Mouse (Mus musculus): ENCODE results near the gene Icosl. TPM values are rescaled to one million over a fixed set of nuclear protein-coding genes. Genes with fewer than 3 reads are reported as not detected.
"Not testable (repeated sequence)": the region's sequence is repeated elsewhere in the genome, so short reads cannot be mapped to it uniquely, and the experiment has no call there.

The Icosl gene
- polyA plus RNA-seq, 1 experiment from 2014 or later, result 3.9 TPM

DNA sequence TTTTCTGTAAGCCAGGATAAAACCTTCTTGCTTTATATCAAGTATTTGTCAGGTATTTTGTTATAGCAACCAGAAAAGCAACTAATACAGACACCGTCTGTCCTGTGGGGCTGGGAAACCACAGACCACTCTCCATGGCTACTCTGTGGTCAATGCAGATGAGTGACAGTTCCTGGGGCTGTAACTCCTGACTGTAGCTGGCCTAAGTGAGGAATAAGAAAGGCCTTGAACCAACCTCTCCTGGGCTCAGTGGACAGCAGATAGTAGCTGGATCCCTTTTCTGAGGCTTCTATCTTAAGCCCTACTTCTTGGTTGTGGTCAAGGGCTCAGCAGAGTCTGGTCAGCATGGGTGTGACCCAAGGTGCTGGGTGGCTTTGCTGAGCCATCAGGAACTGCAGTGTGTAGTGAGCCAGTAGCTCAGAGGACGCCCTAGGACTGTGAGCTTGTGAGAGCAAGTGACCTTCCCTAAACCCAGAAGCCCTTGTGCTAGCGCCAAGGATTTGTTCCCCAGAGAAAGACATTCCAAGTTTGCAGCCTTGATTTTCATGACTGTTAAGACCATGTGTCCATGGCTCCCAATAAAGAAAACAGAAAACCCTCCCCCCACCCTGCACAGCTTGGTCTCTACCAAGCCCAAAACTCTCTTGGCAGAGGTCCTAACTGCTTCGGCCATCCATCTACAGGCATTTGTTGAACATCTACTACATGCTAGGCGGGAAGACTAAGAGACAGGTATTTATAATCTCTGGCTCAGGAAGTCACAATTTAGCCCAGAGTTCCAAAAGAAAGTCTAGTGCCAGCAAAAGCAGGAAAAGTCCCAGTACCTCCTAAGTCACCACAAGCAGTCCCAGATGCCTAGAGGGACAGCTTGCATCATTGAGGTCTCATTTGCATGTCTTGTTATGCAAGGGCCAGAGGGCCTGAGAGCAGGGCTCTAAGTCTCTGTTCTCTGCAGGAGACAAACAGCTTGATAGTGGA lies 27.1 kb downstream of the Icosl start:
- DNase-seq (ENCODE audit: low spot score), result no peak
- H3K27me3 ChIP-seq (replicated peaks; ENCODE audit: control insufficient read depth, insufficient read depth, low read length), result no peaks in the 10 kb centered on the region
- WGBS, result 81% methylated on average over 5 of the region's 5 CpGs
- no peak for ATAC-seq (replicated peaks; ENCODE audit: low FRiP score, low TSS enrichment, low read depth)
- H3K9me3 ChIP-seq (ENCODE audit: control insufficient read depth, low read length), result no peaks in the 10 kb centered on the region
- H3K27ac ChIP-seq (ENCODE audit: low read depth), result no peak overlapping the region
- no peaks in the 10 kb centered on the region for H3K36me3 ChIP-seq (ENCODE audit: control insufficient read depth, insufficient read depth, low read length)
- H3K4me1 ChIP-seq (replicated peaks; ENCODE audit: control insufficient read depth, insufficient read depth, low read length), result peaks cover 3% of the 10 kb centered on the region; the same call in 1 of the 2 replicates
- H3K9ac ChIP-seq (ENCODE audit: low read length), result no peak overlapping the region
- no peak overlapping the region for H3K4me2 ChIP-seq (ENCODE audit: low read length)
- H3K4me3 ChIP-seq (ENCODE audit: low read depth, low read length), result no peak overlapping the region

DNA sequence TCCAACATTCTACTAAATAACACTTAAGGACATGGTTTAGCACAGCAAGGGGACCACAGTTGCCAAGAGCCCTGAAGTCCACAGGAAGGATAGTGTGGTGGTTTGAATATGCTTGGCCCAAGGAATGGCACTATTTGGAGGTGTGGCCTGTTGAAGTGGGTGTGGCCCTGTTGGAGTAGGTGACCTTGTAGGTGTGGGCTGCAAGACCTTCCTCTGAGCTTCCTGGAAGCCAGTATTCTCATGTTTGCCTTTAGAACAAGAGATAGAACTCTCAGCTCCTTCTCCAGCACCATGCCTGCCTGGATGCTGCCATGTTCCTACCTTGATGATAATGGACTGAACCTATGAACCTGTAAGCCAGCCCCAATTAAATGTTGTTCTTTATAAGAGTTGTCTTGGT lies 30.8 kb downstream of the Icosl start:
- not testable (repeated sequence) for H3K9ac ChIP-seq (ENCODE audit: low read length); H3K27me3 ChIP-seq (replicated peaks; ENCODE audit: control insufficient read depth, insufficient read depth, low read length); H3K27ac ChIP-seq (ENCODE audit: low read depth); H3K4me3 ChIP-seq (ENCODE audit: low read depth, low read length); ATAC-seq (replicated peaks; ENCODE audit: low FRiP score, low TSS enrichment, low read depth); H3K4me1 ChIP-seq (replicated peaks; ENCODE audit: control insufficient read depth, insufficient read depth, low read length); H3K4me2 ChIP-seq (ENCODE audit: low read length); H3K36me3 ChIP-seq (ENCODE audit: control insufficient read depth, insufficient read depth, low read length); H3K9me3 ChIP-seq (ENCODE audit: control insufficient read depth, low read length); DNase-seq (ENCODE audit: low spot score)

DNA sequence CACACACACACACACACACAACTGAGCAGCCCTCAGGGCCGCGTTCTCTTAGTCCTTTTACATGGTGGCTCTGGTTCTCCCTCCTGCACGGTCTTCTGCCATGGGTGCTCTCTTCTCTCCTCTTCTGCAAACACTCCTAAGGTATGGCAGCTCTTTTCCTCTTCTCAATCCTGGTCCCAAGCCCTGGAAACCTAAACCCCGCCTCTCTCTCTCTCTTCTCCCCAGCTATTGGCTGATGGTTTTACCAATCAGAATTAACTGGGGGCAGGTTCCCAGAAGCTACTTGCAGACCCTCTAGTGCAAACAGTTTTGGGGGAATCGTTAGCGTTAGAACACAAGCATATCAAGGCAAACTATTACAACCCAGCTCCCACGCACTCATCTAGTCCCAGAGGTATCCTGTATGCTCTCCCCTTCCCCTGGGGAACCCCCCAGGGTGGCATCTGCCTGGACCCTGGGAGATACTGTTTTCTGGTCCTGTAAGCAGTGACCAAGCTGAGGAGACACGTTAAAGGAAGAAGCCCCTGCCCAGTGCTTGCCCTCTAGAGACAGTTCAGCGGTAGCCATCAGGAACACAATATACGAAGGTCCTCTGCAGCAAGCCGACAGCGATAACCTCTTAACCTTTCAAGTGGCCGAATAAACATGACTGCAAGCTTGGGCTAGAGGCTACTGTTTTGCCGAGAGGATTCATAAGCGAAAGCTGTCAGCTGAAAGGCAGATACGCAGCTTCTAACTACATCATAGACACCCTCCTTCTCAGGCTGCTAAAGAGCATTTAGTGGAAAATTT lies 32.1 kb downstream of the Icosl start:
- no peaks in the 10 kb centered on the region for H3K27me3 ChIP-seq (replicated peaks; ENCODE audit: control insufficient read depth, insufficient read depth, low read length)
- peaks cover 11% of the 10 kb centered on the region; the same call in 1 of the 2 replicates for H3K4me1 ChIP-seq (replicated peaks; ENCODE audit: control insufficient read depth, insufficient read depth, low read length)
- DNase-seq (ENCODE audit: low spot score) (peak; percentile 61), ATAC-seq (replicated peaks; ENCODE audit: low FRiP score, low TSS enrichment, low read depth) (peak; percentile 66)
- no peaks in the 10 kb centered on the region for H3K36me3 ChIP-seq (ENCODE audit: control insufficient read depth, insufficient read depth, low read length)
- peak overlapping the region; percentile 18; the same call in 1 of the 2 replicates for H3K9ac ChIP-seq (ENCODE audit: low read length)
- peak overlapping the region; percentile 21 for H3K4me3 ChIP-seq (ENCODE audit: low read depth, low read length)
- no peaks in the 10 kb centered on the region for H3K9me3 ChIP-seq (ENCODE audit: control insufficient read depth, low read length)
- H3K27ac ChIP-seq (ENCODE audit: low read depth), result no peak overlapping the region
- H3K4me2 ChIP-seq (ENCODE audit: low read length), result peak overlapping the region; percentile 52
- WGBS, result 11% methylated on average over 16 of the region's 16 CpGs

DNA sequence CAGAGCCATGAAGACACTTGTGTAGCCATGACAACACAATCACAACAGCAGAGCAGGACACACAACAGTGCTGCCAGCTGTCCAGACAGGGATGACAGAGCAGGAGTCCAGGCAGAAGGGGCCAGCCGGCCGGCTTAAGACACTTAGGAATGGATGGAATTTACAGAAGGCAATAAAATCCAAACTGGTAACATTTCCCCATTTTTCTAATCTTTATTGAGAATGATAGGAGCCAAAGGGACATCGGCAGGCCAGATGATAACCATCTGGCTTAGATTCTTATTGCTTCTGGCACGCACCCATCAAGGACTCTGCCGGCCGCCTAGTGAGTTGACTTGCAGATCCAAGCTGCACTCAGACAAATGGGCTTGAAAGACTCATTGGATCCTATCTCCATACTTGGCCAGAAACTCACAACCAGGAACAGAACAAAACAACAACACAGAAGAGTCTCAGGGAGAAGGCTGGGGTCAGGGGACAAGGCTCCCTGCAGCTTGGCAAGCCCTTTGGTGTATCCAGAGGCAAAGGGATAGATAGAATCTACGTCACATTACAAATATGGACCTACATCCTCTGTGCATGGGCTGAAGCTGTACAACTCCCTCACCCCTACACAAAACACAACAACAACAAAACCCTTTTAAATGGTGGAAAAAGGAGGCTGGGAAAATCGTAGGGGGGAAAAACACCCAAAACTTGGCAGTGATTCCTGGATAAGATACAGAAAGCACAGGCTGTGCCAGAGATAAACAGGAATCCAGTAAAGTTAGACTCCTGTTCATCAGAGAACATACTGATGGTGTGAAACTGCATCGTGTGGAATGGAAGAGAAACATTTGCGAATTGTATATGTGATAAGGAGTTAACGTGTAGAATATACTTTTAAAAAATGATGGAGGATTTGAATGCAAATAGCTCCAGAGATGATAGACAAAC lies 35.7 kb downstream of the Icosl start:
- Histone ChIP-seq H3K27ac (ENCODE audit: low read depth) (0 out of 2 replicates have a peak overlapping the region, but pooled peaks have one; percentile 47), H3K4me2 (ENCODE audit: low read length) (no peak overlapping the region), H3K27me3 (replicated peaks; ENCODE audit: control insufficient read depth, insufficient read depth, low read length) (no peaks in the 10 kb centered on the region), H3K4me3 (ENCODE audit: low read depth, low read length) (no peak overlapping the region), H3K4me1 (replicated peaks; ENCODE audit: control insufficient read depth, insufficient read depth, low read length) (peaks cover 11% of the 10 kb centered on the region; the same call in 1 of the 2 replicates), H3K9me3 (ENCODE audit: control insufficient read depth, low read length) (0 out of 2 replicates have a peak, but pooled peaks cover 4% of the 10 kb centered on the region), H3K9ac (ENCODE audit: low read length) (no peak overlapping the region), H3K36me3 (ENCODE audit: control insufficient read depth, insufficient read depth, low read length) (no peaks in the 10 kb centered on the region)
- DNase-seq (ENCODE audit: low spot score) (no peak), ATAC-seq (replicated peaks; ENCODE audit: low FRiP score, low TSS enrichment, low read depth) (peak; percentile 70; the same call in 1 of the 2 replicates)
- 40% methylated on average over 11 of the region's 11 CpGs for WGBS

DNA sequence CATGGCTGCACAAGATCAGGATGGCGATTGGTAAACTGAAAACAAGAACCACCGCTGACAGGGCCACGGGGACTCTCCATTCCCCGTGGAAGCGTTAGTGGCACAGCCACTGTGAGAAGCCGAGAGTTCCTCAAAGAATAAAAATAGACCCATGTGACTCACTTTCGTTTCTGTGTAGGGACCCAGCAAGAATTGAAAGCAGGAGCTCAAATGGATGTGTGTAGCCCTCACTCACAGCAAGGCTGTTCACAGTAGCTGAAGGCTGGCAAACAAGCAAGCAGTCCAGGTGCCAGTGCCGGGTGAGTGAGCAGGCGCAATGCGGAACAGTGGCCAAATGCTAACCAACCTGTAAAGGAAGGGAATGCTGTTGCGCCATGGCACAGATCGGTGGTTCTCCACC lies 36.4 kb downstream of the Icosl start:
- ATAC-seq (replicated peaks; ENCODE audit: low FRiP score, low TSS enrichment, low read depth) (no peak), DNase-seq (ENCODE audit: low spot score) (no peak)
- no peak overlapping the region for H3K27ac ChIP-seq (ENCODE audit: low read depth)
- no peak overlapping the region for H3K4me2 ChIP-seq (ENCODE audit: low read length)
- no peak overlapping the region for H3K9ac ChIP-seq (ENCODE audit: low read length)
- WGBS, result 84% methylated on average over 12 of the region's 12 CpGs
- H3K36me3 ChIP-seq (ENCODE audit: control insufficient read depth, insufficient read depth, low read length), result no peaks in the 10 kb centered on the region
- H3K9me3 ChIP-seq (ENCODE audit: control insufficient read depth, low read length), result 0 out of 2 replicates have a peak, but pooled peaks cover 4% of the 10 kb centered on the region
- no peak overlapping the region for H3K4me3 ChIP-seq (ENCODE audit: low read depth, low read length)
- peaks cover 11% of the 10 kb centered on the region; the same call in 1 of the 2 replicates for H3K4me1 ChIP-seq (replicated peaks; ENCODE audit: control insufficient read depth, insufficient read depth, low read length)
- no peaks in the 10 kb centered on the region for H3K27me3 ChIP-seq (replicated peaks; ENCODE audit: control insufficient read depth, insufficient read depth, low read length)

DNA sequence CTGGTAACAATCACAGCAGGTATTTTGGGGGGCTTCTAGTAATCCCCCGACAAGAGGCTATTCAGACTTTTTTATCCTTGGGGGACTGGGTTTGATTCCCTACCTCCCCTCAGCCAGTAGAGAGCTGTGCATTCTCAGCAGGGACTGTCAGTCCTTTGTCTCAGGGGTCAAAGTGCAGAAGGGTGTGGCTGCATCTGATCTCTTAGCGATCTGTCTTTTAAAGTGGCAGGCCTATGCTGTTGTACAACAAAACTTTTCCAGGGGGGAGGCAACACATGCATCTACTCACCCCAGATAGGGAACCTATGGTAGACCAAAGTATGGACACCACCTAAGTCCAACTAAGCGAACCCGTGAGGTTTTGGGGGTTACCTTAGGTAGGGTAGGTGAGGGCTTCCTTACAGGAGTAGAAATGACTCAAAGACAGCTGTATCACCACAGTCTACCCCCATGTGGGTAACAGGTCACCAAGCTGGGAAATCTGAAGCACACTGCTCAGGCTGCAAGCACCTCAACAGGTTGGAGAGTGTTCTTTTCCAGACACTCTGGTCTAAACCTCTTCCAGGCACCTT lies 45.5 kb downstream of the Icosl start:
- H3K9ac ChIP-seq (ENCODE audit: low read length), result no peak overlapping the region
- no peak overlapping the region for H3K4me3 ChIP-seq (ENCODE audit: low read depth, low read length)
- WGBS, result 77% methylated on average over 4 of the region's 4 CpGs
- H3K27ac ChIP-seq (ENCODE audit: low read depth), result no peak overlapping the region
- H3K4me1 ChIP-seq (replicated peaks; ENCODE audit: control insufficient read depth, insufficient read depth, low read length), result no peaks in the 10 kb centered on the region
- no peak overlapping the region for H3K4me2 ChIP-seq (ENCODE audit: low read length)
- H3K36me3 ChIP-seq (ENCODE audit: control insufficient read depth, insufficient read depth, low read length), result no peaks in the 10 kb centered on the region
- ATAC-seq (replicated peaks; ENCODE audit: low FRiP score, low TSS enrichment, low read depth) (no peak; the same call in 1 of the 2 replicates), DNase-seq (ENCODE audit: low spot score) (no peak)
- H3K9me3 ChIP-seq (ENCODE audit: control insufficient read depth, low read length), result no peaks in the 10 kb centered on the region
- H3K27me3 ChIP-seq (replicated peaks; ENCODE audit: control insufficient read depth, insufficient read depth, low read length), result no peaks in the 10 kb centered on the region

DNA sequence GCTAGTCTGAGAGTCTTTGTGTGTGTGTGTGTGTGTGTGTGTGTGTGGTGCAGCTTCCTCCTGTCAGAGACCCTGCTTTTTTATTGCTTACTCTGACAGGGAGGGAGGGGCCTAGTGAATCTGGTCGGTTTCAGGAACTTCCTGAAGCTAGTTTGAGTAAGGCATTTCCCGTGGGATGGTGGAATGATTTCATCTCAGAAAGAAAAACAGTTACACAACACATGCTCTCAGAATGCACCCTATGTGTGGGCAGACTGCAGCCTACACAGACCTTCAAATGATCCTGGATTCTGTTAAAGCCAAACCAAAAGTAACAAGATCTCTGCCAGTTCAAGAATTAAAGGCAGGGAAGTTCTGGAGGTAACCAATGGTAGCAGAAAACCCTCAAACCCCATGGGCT lies 46.1 kb downstream of the Icosl start:
- H3K9me3 ChIP-seq (ENCODE audit: control insufficient read depth, low read length), result no peaks in the 10 kb centered on the region

More for the DNA sequence above, 46.1 kb downstream of the Icosl start:
- no peaks in the 10 kb centered on the region for H3K36me3 ChIP-seq (ENCODE audit: control insufficient read depth, insufficient read depth, low read length)
- H3K27me3 ChIP-seq (replicated peaks; ENCODE audit: control insufficient read depth, insufficient read depth, low read length), result no peaks in the 10 kb centered on the region
- no peaks in the 10 kb centered on the region for H3K4me1 ChIP-seq (replicated peaks; ENCODE audit: control insufficient read depth, insufficient read depth, low read length)
- no peak overlapping the region for H3K27ac ChIP-seq (ENCODE audit: low read depth)
- WGBS, result 70% methylated on average over 2 of the region's 2 CpGs
- no peak overlapping the region for H3K9ac ChIP-seq (ENCODE audit: low read length)
- ATAC-seq (replicated peaks; ENCODE audit: low FRiP score, low TSS enrichment, low read depth) (no peak), DNase-seq (ENCODE audit: low spot score) (no peak)
- no peak overlapping the region for H3K4me3 ChIP-seq (ENCODE audit: low read depth, low read length)
- no peak overlapping the region for H3K4me2 ChIP-seq (ENCODE audit: low read length)
